Mouse (Mus musculus) thymus, adult 2 months (tissue): ENCODE measurements around the gene Stk10. TPM values are rescaled to one million over a fixed set of nuclear protein-coding genes. Genes with fewer than 3 reads are reported as not detected.
A peak's percentile ranks its signal among the peaks of the same experiment; 100 is the strongest.

Experiments
- DNase-seq: peaks from one replicate; pipeline ENCODE4 v3.0.0; 2021
- H3K27ac ChIP-seq: fragments of 200-500 bp; 2 replicates; pipeline ENCODE4 v1.5.1; 2012; ENCODE audit warnings: low read length, control low read depth; ENCODE audit not compliant: control insufficient read depth, insufficient read depth
- H3K27me3 ChIP-seq: fragments of 200-500 bp; 2 replicates; pipeline ENCODE4 v1.6.1; 2012; ENCODE audit warnings: mild to moderate bottlenecking, low read length, moderate library complexity, mixed read lengths; ENCODE audit not compliant: control insufficient read depth, insufficient read depth
- H3K36me3 ChIP-seq: fragments of 200-500 bp; 2 replicates; pipeline ENCODE4 v1.6.1; 2012; ENCODE audit warnings: mild to moderate bottlenecking, low read length, moderate library complexity; ENCODE audit not compliant: control insufficient read depth, insufficient read depth
- H3K4me1 ChIP-seq: fragments of 200-500 bp; replicated peaks from 2 replicates; pipeline ENCODE4 v1.6.1; 2012; ENCODE audit warnings: low read length; ENCODE audit not compliant: control insufficient read depth, insufficient read depth
- H3K4me3 ChIP-seq: fragments of 200-500 bp; 2 replicates; pipeline ENCODE4 v1.5.1; 2012; ENCODE audit warnings: mild to moderate bottlenecking, low read length, control low read depth, moderate library complexity; ENCODE audit not compliant: control insufficient read depth, insufficient read depth
- CTCF ChIP-seq: fragments of 200-500 bp; IDR thresholded peaks from 2 replicates; pipeline ENCODE4 v1.5.1; 2012; ENCODE audit warnings: mild to moderate bottlenecking, control low read depth, low read length, moderate library complexity, borderline replicate concordance; ENCODE audit not compliant: control insufficient read depth, poor library complexity, insufficient read depth; ENCODE audit errors: extremely low read depth
- POLR2A ChIP-seq: fragments of 200-500 bp; IDR thresholded peaks from 2 replicates; pipeline ENCODE4 v1.6.1; 2012; ENCODE audit warnings: mild to moderate bottlenecking, low read length, control low read depth, moderate library complexity; ENCODE audit not compliant: control insufficient read depth, poor library complexity, insufficient read depth; ENCODE audit errors: extremely low read depth
- WGBS: fragments of 180-500 bp; shearing (Covaris S2); methylation state at CpG from one replicate; pipeline ENCODE4 v1.1.7; 2018; 5-methylcytosine and 5-hydroxymethylcytosine counted together
- polyA plus RNA-seq: library from polyadenylated mRNA; depleted of rRNA; stranded (reverse); fragments of >200 nt; gene quantifications from 2 replicates; pipeline ENCODE4 v1.2.3, GENCODE M21; 2012

Gene Stk10
- polyA plus RNA-seq, 1 experiment: 50.3 TPM

- DNase-seq: no peak
- Histone ChIP-seq H3K4me1 (peaks cover 48% of the 10 kb centered on the region), H3K4me3 (no peak overlapping the region), H3K36me3 (no peaks in the 10 kb centered on the region), H3K27me3 (no peaks in the 10 kb centered on the region), H3K27ac (no peak overlapping the region)
- TF ChIP-seq POLR2A (no peak), CTCF (no peak)
- WGBS: 77% methylated on average over 13 of the region's 13 CpGs
Measured at GRCm38 (mm10) chr11:32552401-32553090, 19.4 kb downstream of the Stk10 start.

GRCm38 (mm10) chr11:32553311-32554140 is 20.4 kb downstream of the Stk10 start:
- Histone ChIP-seq H3K4me1 (peaks cover 56% of the 10 kb centered on the region), H3K27me3 (no peaks in the 10 kb centered on the region), H3K4me3 (no peak overlapping the region), H3K36me3 (no peaks in the 10 kb centered on the region), H3K27ac (peak overlapping the region; percentile 50)
- DNase-seq: peak; percentile 49
- TF ChIP-seq CTCF (no peak), POLR2A (no peak)
- 31% methylated on average over 14 of the region's 14 CpGs for WGBS

GRCm38 (mm10) chr11:32554141-32555091 is 21.3 kb downstream of the Stk10 start:
- Histone ChIP-seq H3K4me1 (peaks cover 61% of the 10 kb centered on the region), H3K36me3 (no peaks in the 10 kb centered on the region), H3K4me3 (no peak overlapping the region), H3K27ac (peak overlapping the region; percentile 77), H3K27me3 (no peaks in the 10 kb centered on the region)
- TF ChIP-seq CTCF: no peak
- no peak for TF ChIP-seq POLR2A
- 36% methylated on average over 14 of the region's 14 CpGs for WGBS
- DNase-seq: no peak

- H3K4me1 ChIP-seq: peaks cover 60% of the 10 kb centered on the region
- H3K4me3 ChIP-seq: no peak overlapping the region
- H3K36me3 ChIP-seq: no peaks in the 10 kb centered on the region
- WGBS: 75% methylated on average over 12 of the region's 12 CpGs
- TF ChIP-seq POLR2A (no peak), CTCF (no peak)
- H3K27ac ChIP-seq: peak overlapping the region; percentile 8; the same call in 1 of the 2 replicates
- H3K27me3 ChIP-seq: no peaks in the 10 kb centered on the region
- no peak for DNase-seq
Measured at GRCm38 (mm10) chr11:32555103-32555689, 22.1 kb downstream of the Stk10 start.

- Histone ChIP-seq H3K4me1 (peaks cover 52% of the 10 kb centered on the region), H3K36me3 (no peaks in the 10 kb centered on the region), H3K4me3 (no peak overlapping the region), H3K27me3 (no peaks in the 10 kb centered on the region), H3K27ac (no peak overlapping the region)
- 95% methylated on average over 10 of the region's 10 CpGs for WGBS
- TF ChIP-seq CTCF: no peak
- TF ChIP-seq POLR2A: no peak
- DNase-seq: no peak
Measured at GRCm38 (mm10) chr11:32556333-32556990, 23.4 kb downstream of the Stk10 start.

GRCm38 (mm10) chr11:32558026-32558425 is 24.9 kb downstream of the Stk10 start:
- H3K27ac ChIP-seq: no peak overlapping the region
- H3K27me3 ChIP-seq: no peaks in the 10 kb centered on the region
- no peaks in the 10 kb centered on the region for H3K36me3 ChIP-seq
- peaks cover 51% of the 10 kb centered on the region for H3K4me1 ChIP-seq
- no peak for DNase-seq
- TF ChIP-seq CTCF (no peak), POLR2A (no peak)
- WGBS: 65% methylated on average over 4 of the region's 4 CpGs
- H3K4me3 ChIP-seq: no peak overlapping the region
